Mouse (Mus musculus) kidney, postnatal 14 days (tissue): ENCODE data around the gene Rwdd3.

Source experiments
- DNase-seq: peaks from one replicate; pipeline ENCODE4 v3.0.0; 2022; ENCODE audit warnings: mixed read lengths

Gene Rwdd3

DNA sequence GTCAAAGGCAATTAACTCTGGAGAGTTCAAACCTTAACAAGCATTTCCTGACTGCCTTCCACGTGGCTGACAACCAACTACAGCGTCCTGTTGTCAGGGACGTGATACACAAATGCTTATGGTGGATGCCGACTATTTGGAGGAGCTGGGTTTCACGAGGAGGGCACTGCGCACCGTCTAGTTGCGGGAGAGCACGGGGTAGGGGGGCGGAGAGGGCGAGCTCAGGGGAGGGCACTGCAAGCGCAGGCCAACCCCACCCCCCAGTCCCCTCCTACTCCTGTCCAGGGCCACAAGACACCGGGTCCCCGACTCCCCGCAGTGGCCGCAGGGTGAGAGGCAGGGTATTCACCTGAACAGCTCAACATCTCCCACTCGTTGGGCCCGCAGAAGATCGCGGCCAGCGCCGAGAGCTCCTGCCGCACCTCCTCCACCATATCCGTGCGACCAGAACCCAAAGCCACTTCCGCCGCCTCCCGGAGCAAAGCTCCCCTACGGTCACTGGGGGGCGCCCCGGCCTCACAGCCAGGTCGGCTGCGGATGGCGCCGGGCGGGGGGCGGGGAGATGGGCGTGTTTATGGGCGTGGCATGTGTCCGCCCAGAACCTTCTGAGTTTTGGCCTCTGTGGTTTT is at the start of gene Rwdd3:
TSS of gene Rwdd3 (minus strand) at position 453 of the 629 bp plus-strand sequence.
- DNase-seq = peak; percentile 94

DNA sequence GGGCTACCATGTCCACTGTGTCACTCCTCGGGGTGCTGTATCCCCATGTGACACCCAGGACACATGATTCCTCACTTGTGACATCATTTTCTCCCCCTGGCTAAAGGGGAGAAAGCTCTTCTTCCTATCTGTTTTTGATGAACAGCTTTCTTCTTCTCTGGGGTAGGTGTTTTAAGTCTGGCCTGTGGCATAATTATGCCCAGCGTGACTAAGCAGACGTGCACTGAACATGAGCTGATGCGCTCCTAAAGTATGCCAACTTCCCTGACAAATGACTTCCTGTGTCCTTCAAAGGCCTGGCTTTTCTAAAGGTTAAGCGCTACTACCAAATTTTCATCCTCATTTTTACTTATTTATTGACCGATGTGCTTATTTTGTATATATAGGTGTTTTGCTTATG is 45.5 kb upstream of the Rwdd3 start:
- DNase-seq = no peak

DNA sequence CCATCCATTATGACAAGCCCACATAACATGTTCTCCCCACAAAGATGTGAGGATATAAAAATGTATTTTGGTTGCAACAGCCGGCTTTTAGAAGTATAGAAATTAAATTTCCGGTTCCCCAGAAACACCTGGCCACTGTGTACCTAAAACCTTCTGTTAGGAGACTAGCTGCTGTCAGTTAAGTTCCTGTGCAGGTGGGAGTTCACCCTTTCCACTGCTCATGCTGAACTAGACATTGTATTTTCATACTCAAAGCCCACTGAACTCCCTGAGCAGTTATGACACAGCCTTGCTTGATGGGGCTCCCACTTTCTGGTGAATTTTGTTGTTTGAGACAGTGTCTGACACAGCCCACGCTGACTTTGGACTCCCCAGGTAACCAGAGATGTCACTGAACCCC is 42.0 kb upstream of the Rwdd3 start:
- DNase-seq = no peak

DNA sequence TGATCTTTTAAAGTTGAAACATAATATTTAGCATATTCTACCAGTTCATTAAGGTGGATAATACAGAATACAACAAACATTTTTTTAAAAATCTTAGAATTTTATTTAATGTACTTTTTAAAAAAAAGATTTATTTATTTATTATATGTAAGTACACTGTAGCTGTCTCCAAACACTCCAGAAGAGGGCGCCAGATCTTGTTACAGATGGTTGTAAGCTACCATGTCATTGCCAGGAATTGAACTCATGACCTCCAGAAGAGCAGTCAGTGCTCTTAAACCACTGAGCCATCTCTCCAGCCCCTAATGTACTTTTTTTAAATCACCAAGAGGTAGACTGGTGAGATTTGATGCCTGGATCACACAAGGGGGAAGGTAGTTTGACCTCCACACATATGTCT is 40.7 kb upstream of the Rwdd3 start:
- no peak for DNase-seq

DNA sequence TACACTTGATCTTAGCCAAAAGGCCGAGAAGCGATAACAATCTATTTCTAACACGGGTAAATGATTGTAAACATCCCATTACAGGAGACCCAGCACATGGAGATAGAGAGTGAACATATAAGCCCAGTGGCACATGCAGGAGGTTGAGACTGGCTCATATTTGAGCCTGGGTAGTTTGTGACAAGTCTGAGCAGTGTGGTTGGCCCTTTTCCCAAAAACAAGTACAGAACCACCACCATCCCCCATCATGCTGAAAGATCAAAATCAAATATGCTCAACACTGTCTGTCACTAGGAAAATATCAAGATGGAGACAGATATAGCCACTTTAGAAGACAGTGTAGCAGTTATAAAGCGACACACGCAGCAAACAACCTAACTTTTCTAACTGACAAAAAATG is 37.5 kb upstream of the Rwdd3 start:
- no peak for DNase-seq

DNA sequence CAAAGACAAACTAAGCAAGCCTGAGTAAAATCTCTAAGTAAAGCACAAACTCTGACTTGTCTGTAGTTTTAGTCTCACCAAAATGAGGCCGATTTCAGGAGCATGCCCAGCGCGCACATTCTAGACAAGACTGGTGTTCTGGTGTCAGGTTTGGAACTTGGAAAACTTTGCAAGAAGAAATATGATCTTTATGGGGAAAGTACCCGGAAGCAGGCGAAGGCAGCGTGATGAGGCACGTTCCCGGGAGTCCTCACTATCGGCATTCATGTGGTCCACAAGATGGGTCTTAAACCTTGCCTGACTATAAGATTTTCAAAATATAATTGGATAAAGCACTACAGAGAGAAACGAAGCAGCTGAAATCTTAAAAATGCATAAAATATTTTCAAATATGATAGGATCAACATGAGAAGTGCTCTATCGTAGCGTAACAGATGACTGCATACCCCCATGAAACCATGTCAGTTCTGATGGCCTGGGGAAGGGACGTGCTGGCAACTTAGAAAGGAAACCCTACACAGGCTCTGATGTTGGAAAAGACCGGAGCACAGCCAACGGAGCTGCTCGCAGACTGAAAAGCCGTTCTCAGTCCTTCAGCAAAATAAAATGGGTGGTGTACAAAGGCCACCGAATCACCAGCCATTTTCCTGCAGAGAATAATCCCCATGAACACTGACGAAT is 34.8 kb upstream of the Rwdd3 start:
- DNase-seq = no peak

DNA sequence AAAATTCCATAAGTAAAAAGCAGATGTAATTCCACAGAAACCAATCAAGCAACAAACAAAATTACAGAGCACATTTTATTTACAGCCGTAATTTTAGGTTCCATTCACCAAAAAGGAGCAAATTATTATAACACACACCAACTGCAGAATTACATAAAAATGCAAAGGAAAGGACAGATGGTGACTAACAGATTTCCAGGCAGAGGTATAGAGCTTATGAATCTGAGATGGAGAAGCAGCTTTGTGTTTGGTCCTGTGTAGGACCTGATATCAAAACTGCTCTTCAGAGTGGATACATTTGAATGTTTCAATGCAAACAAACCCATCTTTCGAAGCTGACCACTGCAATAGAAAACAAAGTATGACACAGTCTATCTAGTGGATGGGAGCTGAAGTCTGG is 31.1 kb upstream of the Rwdd3 start:
- no peak for DNase-seq

DNA sequence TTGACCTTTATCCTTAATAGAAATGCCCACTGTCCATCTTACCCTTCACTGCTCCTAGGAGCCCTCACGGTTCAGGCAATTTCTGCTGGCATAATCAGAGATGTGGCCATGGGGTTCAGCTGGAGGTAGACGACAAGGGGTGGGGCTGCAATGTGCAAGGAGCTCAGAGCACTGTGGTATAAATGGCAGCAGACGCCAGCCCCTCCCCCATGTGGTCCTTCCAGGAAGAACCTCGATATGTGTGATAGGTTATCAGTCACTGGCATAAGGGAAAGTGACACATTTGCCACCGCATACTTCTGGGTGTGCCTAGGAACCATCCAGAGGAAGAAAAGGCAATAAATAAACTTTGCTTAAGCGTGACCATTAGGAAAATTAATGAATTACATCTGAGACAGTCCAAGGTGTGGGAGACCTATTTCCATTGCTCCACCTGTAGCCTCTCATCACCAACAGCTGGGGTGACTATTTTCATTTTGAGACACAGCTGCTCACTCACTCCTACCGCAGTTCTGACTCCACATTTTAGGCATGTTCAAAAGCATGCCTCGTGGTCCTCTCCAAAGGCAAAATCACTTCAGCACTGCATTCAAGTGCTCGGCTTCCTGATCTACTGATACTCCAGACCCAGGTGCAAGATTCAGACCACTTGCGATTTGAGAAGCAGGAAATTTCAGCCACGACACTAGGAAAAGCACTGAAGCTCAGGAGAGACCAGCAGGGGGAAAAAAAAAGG is 29.7 kb upstream of the Rwdd3 start:
- no peak for DNase-seq

DNA sequence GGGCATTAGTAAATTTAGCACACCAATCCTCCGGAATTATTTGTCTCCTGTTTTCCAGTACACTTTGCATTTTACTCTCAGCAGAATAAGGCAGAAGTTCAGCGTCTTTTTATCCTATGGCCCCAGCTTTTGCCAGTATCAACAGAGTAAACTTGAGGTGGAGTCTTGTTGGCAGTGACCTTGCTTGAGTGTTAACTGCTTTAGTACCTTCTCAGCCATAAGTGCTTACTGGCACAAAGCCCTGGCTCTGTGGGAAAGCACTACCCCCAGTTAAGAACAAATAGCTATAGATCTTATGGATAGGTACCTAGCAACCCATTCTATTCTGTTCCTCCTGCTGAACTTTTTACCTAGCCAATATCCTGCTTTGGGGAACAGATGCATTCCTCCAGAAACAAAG is 17.7 kb upstream of the Rwdd3 start:
- DNase-seq = no peak

DNA sequence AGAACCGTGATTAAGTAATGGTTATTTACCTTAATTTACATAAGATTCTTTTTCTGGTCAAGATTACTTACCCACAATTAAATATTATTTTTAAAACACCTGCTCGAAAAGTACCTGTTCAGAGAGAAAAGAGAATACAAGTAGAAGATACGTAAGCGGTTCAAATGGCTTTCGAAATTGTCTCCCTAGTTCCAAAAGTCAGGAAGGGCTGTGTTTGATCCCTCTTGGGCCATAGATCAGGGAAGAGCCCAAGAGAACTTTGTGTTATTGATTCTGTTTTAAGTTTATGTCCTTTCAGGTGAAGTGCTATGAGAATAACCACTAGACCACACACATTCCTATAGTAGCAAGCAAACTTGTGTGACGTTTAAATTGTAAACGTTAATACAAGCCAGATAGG is 16.0 kb upstream of the Rwdd3 start:
- no peak for DNase-seq

DNA sequence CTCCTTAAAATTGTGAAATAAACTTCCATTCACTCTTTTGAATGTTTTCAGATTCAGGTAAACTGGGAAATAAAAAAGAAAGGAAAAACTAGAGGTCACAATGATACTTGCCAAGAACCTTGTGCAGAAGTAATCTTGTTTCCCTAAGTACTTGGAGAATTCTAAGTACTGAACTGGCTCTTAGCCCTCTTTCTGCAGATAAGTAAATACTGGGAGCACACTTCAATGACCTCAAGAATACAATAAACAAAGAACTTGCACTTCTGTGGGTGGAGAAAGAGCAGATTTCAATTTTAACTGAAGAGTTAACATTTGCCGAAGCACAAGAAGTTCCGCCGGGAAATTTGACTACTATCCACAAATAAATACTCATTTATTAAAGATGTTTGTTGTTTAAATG is 15.4 kb upstream of the Rwdd3 start:
- DNase-seq = no peak

DNA sequence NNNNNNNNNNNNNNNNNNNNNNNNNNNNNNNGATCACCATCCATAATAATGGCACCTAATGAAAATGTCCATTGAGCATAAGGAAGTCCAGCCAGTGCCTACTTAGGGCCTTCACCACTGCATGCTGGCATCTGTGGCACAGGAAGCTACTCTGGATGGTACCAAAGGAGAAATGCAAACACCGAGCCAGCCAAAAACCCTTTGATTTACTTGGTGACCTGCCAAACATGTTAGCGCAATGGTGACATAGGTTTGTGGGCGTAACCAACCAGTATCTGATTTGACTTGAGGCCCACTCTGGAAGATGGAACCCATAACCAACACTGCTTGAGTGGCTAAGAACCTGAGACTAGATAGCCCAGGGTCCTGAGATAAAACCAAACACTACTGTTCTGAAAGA is 13.7 kb upstream of the Rwdd3 start:
- DNase-seq = no peak

DNA sequence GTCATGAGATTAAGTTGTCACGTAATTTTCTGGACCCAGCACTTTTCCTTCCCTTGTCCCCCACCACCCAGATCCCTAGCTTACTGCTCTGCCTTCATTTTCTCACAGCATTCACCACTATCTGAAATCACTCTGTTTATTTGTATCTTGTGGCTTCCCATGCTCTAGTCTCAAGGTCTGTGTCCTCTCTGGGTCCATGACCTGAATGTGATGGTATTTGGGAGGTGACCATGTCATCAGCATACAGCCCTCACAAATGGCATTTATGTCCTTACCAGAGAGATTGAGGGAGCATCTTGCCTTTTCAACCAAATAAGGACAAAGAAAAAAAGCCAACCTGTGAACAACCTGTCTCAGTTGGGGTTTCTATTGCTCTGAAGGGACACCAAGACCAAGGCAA is 4.5 kb upstream of the Rwdd3 start:
- DNase-seq = no peak

DNA sequence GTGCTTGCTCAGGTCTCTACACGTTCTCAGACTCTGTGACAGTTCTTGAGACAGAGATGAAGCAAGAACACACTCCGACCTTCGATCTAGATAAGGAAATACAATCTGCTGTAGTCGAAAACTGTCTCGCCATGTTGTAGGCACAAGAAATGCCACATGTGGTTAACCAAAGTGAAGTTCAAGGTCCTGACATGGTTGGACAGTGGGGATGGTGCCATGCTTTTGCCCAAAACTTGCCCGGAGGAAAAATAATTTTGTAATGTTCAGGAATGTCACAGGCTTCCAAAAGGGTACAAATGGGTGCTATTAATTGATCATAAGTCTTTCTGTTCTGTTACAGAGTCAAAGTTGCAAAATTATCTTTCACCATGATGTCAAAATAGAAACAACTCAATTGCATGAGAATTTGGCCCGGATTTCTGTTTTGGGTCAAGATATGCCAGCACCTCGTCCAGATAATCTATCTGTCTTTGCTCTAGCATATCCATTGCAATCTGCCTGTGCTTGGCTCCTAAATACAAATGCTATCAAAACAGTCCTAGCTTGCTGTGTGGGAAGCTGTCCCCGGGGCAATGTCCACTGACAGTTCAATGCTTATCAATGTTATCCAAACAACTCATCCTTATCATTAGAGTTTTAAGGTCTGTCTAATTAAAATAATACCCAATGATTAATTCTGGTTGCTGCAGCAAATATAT is 2.9 kb upstream of the Rwdd3 start:
- DNase-seq = no peak

DNA sequence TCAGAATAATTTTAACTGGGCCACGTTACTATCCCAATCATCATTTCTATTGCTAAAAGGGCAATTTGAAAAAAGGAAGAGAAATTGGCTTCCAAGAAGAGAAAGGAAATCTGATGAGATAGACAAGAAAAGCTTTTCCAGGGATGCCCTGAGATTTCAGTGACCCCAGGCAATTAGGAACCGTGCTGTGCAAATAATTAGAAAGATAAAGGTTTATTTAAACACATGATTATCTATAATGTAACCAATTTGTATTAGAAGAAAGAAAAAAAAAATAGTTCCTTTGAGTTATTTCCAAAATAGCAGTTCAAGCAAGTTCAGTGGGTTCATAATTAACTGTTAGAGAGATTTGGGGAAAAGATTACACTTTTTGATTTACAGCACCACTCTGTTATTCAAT is 1.2 kb upstream of the Rwdd3 start:
- no peak for DNase-seq

DNA sequence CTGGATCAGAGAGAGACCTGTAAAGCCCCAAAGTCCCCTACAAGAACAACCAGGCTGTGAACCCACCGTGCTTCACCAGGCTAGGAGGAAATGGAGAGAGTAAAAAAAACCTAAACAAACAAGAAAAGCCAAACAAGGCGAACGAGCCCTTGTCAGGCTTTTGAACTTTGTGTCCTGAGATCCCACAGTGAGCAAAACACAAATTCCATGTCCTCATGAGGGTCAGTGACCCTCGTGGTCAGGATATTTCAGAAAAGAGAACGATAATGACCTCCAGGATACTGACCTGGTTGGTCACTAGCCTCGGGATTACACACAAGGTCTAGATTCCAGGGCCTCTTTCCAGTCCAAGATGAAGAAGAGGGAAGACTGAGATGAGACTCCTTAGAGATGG is 374 bp upstream of the Rwdd3 start:
- DNase-seq = no peak

DNA sequence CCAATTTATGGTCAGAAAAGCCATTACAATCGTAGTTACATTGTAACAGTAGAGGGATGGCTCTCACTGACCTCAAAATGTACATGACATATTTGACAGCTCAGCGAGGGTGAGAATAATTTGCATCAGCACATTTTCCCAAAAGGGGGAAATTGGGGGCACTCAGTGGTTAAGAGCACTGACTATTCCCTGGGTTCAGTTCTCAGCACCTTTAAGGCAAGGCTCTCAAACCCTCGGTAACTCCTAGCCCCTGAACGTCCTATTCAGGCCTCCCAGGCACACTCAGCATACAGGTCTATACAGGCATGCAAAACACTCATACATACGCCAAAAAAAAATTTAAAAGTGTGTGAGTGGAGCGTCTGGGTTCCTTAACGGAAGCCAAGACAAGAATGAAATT is 864 bp downstream of the Rwdd3 start:
- no peak for DNase-seq

DNA sequence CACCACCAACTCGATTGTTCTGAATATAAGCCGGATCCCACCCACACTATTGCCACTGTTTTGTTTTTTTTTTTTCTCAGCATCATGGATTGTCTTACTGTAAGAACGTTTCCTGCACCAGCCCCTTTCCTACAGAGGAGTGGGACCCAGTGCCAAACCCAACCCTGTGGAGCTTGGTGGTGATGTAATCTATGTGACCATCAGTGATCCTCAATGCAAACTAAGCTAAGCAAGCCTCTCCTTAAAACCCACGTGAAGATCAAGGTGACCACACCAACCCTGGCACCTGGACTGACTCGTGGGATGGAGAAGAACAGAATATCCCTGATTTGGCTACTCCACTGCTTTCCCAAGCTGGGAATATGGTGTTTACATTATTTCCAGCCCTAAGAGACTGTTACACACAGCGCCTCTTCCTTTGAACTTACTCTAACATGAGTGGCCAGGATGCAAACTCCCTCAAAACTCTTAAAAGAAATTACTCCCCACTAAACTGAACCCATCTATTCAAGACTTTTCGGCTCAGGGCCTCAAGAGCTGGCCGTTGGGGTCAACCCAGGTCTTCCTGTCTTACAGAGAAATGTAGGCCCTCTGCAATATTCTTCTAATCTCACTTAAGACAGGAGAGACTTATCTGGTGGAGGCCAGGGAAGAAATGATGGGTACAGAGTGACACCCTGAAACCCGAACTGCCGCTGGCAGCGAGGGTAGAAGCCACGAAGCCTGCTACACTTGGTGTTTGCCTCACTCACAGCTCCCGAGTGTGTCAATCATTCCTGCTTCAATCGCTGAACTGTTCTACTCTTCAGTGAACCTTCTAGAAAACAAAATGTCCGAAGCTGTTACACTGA is 2.2 kb downstream of the Rwdd3 start:
- no peak for DNase-seq

DNA sequence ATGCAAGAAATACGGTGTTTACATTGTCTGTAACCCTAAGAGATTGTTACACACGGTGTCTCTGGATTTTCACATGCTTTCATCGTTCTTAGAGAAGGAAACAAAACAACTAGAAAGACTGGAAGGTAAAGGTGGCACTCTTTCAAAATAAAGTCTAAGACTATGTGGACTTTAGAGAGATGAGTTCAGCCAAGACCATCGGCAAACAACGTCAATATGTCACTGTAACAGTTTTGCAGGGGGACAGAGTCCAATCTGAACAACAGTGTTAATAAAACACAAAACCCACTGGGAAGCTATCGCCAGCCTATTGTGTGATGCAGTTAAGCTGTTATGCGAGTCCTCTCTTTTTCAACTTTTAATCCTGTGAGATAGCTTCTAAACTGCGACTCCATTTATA is 2.9 kb downstream of the Rwdd3 start:
- DNase-seq = no peak

DNA sequence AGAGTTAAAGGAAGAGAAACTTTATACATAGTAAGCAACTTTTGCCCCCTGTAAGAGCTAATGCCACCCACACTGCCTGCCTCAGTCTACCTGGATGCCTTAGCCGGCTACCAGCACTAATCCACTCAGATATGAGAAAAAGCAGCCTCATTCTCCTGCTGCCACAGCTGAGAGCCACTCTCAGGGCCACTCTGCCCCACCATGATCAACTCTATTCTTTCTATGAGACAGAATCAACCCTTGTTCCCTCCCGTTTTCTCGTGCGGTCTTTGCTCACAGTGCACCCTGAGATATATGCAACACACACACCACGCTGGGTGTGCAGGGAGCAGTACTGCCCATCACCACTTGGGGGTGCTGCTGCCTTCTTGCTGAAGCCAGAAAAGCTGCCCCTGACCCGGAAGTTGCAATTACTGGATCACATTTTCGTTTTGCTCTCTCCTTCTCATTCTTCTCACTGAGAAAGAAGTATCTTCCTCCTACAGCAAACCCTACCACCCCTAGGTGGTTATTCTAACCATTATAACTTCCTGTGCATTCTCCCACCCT is 8.2 kb downstream of the Rwdd3 start:
- DNase-seq = peak; percentile 43

DNA sequence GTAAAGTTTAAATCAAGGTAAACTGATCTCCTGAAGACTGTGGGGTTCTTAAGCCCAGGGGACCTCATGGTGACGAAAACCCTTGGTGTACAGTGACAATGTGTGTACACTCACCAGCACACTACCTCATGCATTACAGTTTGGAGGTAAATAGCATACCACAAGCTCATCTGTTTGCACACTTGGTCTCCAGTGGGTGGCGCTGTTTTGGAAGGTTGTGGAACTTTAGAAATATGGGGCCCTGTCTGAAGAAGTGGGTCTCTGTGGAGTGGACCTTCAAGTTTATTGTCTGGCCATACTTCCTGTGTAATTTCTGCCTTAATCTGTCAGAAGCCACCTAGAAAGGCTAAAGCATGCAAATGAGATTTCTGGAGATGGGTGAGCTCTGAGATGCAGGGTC is 9.8 kb downstream of the Rwdd3 start:
- no peak for DNase-seq

DNA sequence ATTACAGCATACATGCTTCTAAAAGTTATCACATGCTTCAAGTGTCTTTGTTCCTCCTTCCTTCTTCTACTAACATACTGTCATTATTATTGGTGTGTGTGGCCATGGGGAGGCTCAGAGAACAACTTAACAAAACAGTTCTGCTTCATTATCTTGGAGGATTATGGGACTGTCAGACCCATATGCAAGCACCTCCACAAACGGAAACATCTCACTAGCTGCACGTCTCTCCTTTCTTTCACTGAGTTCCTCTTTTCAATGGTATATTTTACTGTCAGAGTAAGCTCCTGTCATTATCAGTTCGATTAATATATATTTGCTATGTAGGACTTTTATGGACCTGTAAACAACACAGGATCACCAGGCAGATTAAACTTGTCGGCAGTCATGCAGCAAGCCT is 11.1 kb downstream of the Rwdd3 start:
- DNase-seq = no peak

DNA sequence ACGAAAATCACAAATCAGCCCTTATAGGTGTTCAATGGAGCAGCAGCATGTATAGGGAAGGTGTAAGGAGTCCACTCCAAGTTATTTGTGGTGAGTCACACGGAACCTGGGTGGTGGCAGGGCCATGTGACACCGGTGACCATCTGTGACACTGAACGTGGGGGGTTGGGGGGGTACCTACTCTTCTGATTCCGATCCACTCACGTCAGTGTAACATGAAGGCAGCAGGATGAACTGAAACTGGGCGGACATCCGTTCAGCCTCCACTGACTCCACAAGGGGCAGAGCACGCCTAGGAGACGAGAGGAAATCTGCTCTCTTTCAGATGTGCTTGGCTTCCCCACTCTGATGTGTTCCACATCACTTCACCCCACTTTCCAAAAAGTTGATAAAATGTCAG is 11.9 kb downstream of the Rwdd3 start:
- DNase-seq = no peak
